Mouse (Mus musculus): ENCODE data around the gene Sh3yl1. TPM values are rescaled to one million over a fixed set of nuclear protein-coding genes. Genes with fewer than 3 reads are reported as not detected.

Gene Sh3yl1
- total RNA-seq (2021): 10 to 100 TPM; 11.3 to 12.1 TPM
- long read RNA-seq, transcript Sh3yl1-201 (10 exons, 1,750 nt): major isoform, 20 of 20 reads
- long read RNA-seq, partial matches to known transcripts: 0 of 20 reads
- long read RNA-seq, other reads (novel, unspliced or antisense): 0 of 20 reads

GRCm38 (mm10) chr12:30911261-30912047, at the start of gene Sh3yl1, which contains the start of gene Acp1:
TSS of gene Sh3yl1 (plus strand) at chr12:30911668.
TSS of gene Acp1 (minus strand) at chr12:30911589.
- peak; percentile 92 to 95 for DNase-seq (ENCODE audit: low spot score in 2 of 2)

GRCm38 (mm10) chr12:30864347-30864746, 47.1 kb upstream of the Sh3yl1 start:
- DNase-seq (ENCODE audit: low spot score in 2 of 2): no peak

GRCm38 (mm10) chr12:30865781-30866180, 45.7 kb upstream of the Sh3yl1 start:
- DNase-seq (ENCODE audit: low spot score in 2 of 2): no peak

- peak in 1 of 2 experiments; percentile 63 for DNase-seq (ENCODE audit: low spot score in 2 of 2)
Observed at GRCm38 (mm10) chr12:30879447-30879846, 32.0 kb upstream of the Sh3yl1 start.

- no peak for DNase-seq (ENCODE audit: low spot score in 2 of 2)
Observed at GRCm38 (mm10) chr12:30883592-30883985, 27.9 kb upstream of the Sh3yl1 start.

- DNase-seq (ENCODE audit: low spot score in 2 of 2): peak; percentile 9 to 23
Observed at GRCm38 (mm10) chr12:30883986-30884621, 27.4 kb upstream of the Sh3yl1 start, which contains the start of gene Alkal2. TSS of gene Alkal2 (plus strand) at chr12:30884322.

GRCm38 (mm10) chr12:30884622-30885230, 26.7 kb upstream of the Sh3yl1 start:
- no peak for DNase-seq (ENCODE audit: low spot score in 2 of 2)

GRCm38 (mm10) chr12:30885891-30886290, 25.6 kb upstream of the Sh3yl1 start:
- no peak for DNase-seq (ENCODE audit: low spot score in 2 of 2)

GRCm38 (mm10) chr12:30888003-30888402, 23.5 kb upstream of the Sh3yl1 start:
- DNase-seq (ENCODE audit: low spot score in 2 of 2): no peak

- DNase-seq (ENCODE audit: low spot score in 2 of 2): peak; percentile 44 to 85
Observed at GRCm38 (mm10) chr12:30890067-30890466, 21.4 kb upstream of the Sh3yl1 start.

GRCm38 (mm10) chr12:30891438-30891837, 20.0 kb upstream of the Sh3yl1 start:
- no peak for DNase-seq (ENCODE audit: low spot score in 2 of 2)

- no peak for DNase-seq (ENCODE audit: low spot score in 2 of 2)
Observed at GRCm38 (mm10) chr12:30897039-30897438, 14.4 kb upstream of the Sh3yl1 start.

- DNase-seq (ENCODE audit: low spot score in 2 of 2): no peak
Observed at GRCm38 (mm10) chr12:30908658-30909057, 2.8 kb upstream of the Sh3yl1 start.

- no peak for DNase-seq (ENCODE audit: low spot score in 2 of 2)
Observed at GRCm38 (mm10) chr12:30909881-30910280, 1.6 kb upstream of the Sh3yl1 start.

GRCm38 (mm10) chr12:30910860-30911259, 608 bp upstream of the Sh3yl1 start:
- no peak for DNase-seq (ENCODE audit: low spot score in 2 of 2)

- DNase-seq (ENCODE audit: low spot score in 2 of 2): peak in 1 of 2 experiments; percentile 5
Observed at GRCm38 (mm10) chr12:30912048-30912381, 547 bp downstream of the Sh3yl1 start.

- DNase-seq (ENCODE audit: low spot score in 2 of 2): no peak
Observed at GRCm38 (mm10) chr12:30912840-30913239, 1.4 kb downstream of the Sh3yl1 start.

GRCm38 (mm10) chr12:30922401-30922800, 10.9 kb downstream of the Sh3yl1 start:
- no peak for DNase-seq (ENCODE audit: low spot score in 2 of 2)

GRCm38 (mm10) chr12:30928182-30928581, 16.7 kb downstream of the Sh3yl1 start:
- no peak for DNase-seq (ENCODE audit: low spot score in 2 of 2)

GRCm38 (mm10) chr12:30933299-30933698, 21.8 kb downstream of the Sh3yl1 start:
- no peak for DNase-seq (ENCODE audit: low spot score in 2 of 2)

- no peak for DNase-seq (ENCODE audit: low spot score in 2 of 2)
Observed at GRCm38 (mm10) chr12:30936899-30937298, 25.4 kb downstream of the Sh3yl1 start.

Data from layer of hippocampus, adult 18-20 months (tissue).